Mouse (Mus musculus): Measurements from ENCODE around the gene Cbr2.
"Not testable (repeated sequence)": the region's sequence is repeated elsewhere in the genome, so short reads cannot be mapped to it uniquely, and the experiment has no call there.

Cbr2 gene

GRCm38 (mm10) chr11:120731858-120732680, at the start of gene Cbr2:
TSS of gene Cbr2 (minus strand) at chr11:120732114.
- peak; percentile 54 for DNase-seq

GRCm38 (mm10) chr11:120781361-120781760, 49.4 kb upstream of the Cbr2 start:
- not testable (repeated sequence) for DNase-seq

- DNase-seq: no peak
These were observed 48.0 kb upstream of the Cbr2 start for GRCm38 (mm10) chr11:120779876-120780275.

- DNase-seq: no peak
These were observed 45.2 kb upstream of the Cbr2 start for GRCm38 (mm10) chr11:120777123-120777522.

GRCm38 (mm10) chr11:120775774-120776469, 44.0 kb upstream of the Cbr2 start:
- peak; percentile 96 for DNase-seq

GRCm38 (mm10) chr11:120773463-120774190, 41.7 kb upstream of the Cbr2 start:
- no peak for DNase-seq

GRCm38 (mm10) chr11:120772749-120773148, 40.8 kb upstream of the Cbr2 start:
- no peak for DNase-seq

- DNase-seq: no peak
These were observed 36.3 kb upstream of the Cbr2 start for GRCm38 (mm10) chr11:120768206-120768605.

GRCm38 (mm10) chr11:120767023-120767422, 35.1 kb upstream of the Cbr2 start:
- DNase-seq: not testable (repeated sequence)

- not testable (repeated sequence) for DNase-seq
These were observed 31.4 kb upstream of the Cbr2 start for GRCm38 (mm10) chr11:120763121-120763999.

GRCm38 (mm10) chr11:120762672-120763041, 30.7 kb upstream of the Cbr2 start, which contains the start of gene Hmga1b:
TSS of gene Hmga1b (plus strand) at chr11:120762794.
- DNase-seq: not testable (repeated sequence)

- DNase-seq: no peak
These were observed 30.1 kb upstream of the Cbr2 start for GRCm38 (mm10) chr11:120761811-120762671.

GRCm38 (mm10) chr11:120760236-120760635, 28.3 kb upstream of the Cbr2 start:
- no peak for DNase-seq

GRCm38 (mm10) chr11:120751606-120752005, 19.7 kb upstream of the Cbr2 start:
- DNase-seq: no peak

- peak; percentile 59 for DNase-seq
These were observed 17.5 kb upstream of the Cbr2 start for GRCm38 (mm10) chr11:120749430-120749829.

- DNase-seq: no peak
These were observed 16.1 kb upstream of the Cbr2 start for GRCm38 (mm10) chr11:120747974-120748373.

- peak; percentile 71 for DNase-seq
These were observed 12.3 kb upstream of the Cbr2 start for GRCm38 (mm10) chr11:120744121-120744701.

GRCm38 (mm10) chr11:120740981-120741380, 9.1 kb upstream of the Cbr2 start:
- DNase-seq: no peak

- no peak for DNase-seq
These were observed 4.5 kb upstream of the Cbr2 start for GRCm38 (mm10) chr11:120736424-120736823.

- peak; percentile 79 for DNase-seq
These were observed 1.6 kb upstream of the Cbr2 start for GRCm38 (mm10) chr11:120733521-120733920.

- DNase-seq: no peak
These were observed 519 bp downstream of the Cbr2 start for GRCm38 (mm10) chr11:120731395-120731794.
